Mouse (Mus musculus) hindbrain, embryonic 13.5 days (tissue): ENCODE measurements around the gene Krtap13. TPM values are rescaled to one million over a fixed set of nuclear protein-coding genes. Genes with fewer than 3 reads are reported as not detected.
"Not testable (repeated sequence)": the region's sequence is repeated elsewhere in the genome, so short reads cannot be mapped to it uniquely, and the experiment has no call there.

ENCODE experiments used
- ATAC-seq: fragments of 200-750 bp; cut with Nextera tagmentation; 2 replicates; pipeline ENCODE4 v1.8.0; 2017; ENCODE audit warnings: moderate TSS enrichment; ENCODE audit not compliant: low FRiP score
- H3K27ac ChIP-seq: fragments of 300-500 bp; sonication (generic); 2 replicates; pipeline ENCODE4 v1.5.1; 2015; ENCODE audit warnings: inconsistent platforms, mild to moderate bottlenecking, moderate library complexity
- H3K27me3 ChIP-seq: fragments of 300-500 bp; sonication (generic); 2 replicates; pipeline ENCODE4 v1.6.1; 2015; ENCODE audit warnings: mild to moderate bottlenecking, inconsistent platforms
- H3K36me3 ChIP-seq: fragments of 300-500 bp; sonication (generic); 2 replicates; pipeline ENCODE4 v1.6.1; 2015; ENCODE audit warnings: mild to moderate bottlenecking, inconsistent platforms
- H3K4me1 ChIP-seq: fragments of 300-500 bp; sonication (generic); replicated peaks from 2 replicates; pipeline ENCODE4 v1.6.1; 2015; ENCODE audit warnings: inconsistent platforms
- H3K4me2 ChIP-seq: fragments of 300-500 bp; sonication (generic); 2 replicates; pipeline ENCODE4 v1.6.1; 2015; ENCODE audit warnings: inconsistent platforms, mild to moderate bottlenecking, moderate library complexity
- H3K4me3 ChIP-seq: fragments of 300-500 bp; sonication (generic); 2 replicates; pipeline ENCODE4 v1.5.1; 2015; ENCODE audit warnings: mild to moderate bottlenecking, inconsistent platforms
- H3K9ac ChIP-seq: fragments of 300-500 bp; sonication (generic); 2 replicates; pipeline ENCODE4 v1.6.1; 2015; ENCODE audit warnings: mild to moderate bottlenecking, inconsistent platforms
- H3K9me3 ChIP-seq: fragments of 300-500 bp; sonication (generic); 2 replicates; pipeline ENCODE4 v1.6.1; 2016; ENCODE audit warnings: inconsistent platforms
- WGBS: fragments of 180-500 bp; shearing (Covaris S2); methylation state at CpG from one replicate; pipeline ENCODE4 v1.1.7; 2015; 5-methylcytosine and 5-hydroxymethylcytosine counted together
- polyA plus RNA-seq: library from polyadenylated mRNA; unstranded; fragments of >200 nt; fragmentation: Nextera tagmentation; extraction: Ambion mirVana; gene quantifications from 2 replicates; pipeline ENCODE4 v1.2.1, GENCODE M21; 2015

The Krtap13 gene
- polyA plus RNA-seq, result not detected in 2 replicates

DNA sequence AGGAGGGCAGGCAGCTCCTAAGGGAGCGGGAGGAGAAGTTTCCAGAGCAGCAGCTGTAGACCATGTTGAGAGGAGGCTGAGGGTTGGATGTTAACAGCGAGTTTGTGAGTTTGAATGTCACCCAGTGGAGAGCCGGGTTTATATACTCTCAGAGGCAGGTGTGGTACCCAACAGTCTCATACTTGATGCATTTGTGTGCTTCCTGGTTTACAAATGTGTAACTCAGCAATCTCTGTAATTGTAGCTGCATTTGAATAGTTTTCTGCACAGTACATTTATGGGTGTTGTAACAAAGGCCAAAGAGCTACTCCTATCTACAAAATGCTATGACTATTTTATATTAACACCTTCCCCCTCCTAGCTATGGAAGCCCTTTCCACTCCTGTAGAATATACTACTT, at the start of gene Krtap13:
Gene Krtap13, minus strand, starts transcription at position 101 of the 400 bp plus-strand sequence.
- not testable (repeated sequence) for H3K27me3 ChIP-seq, H3K4me3 ChIP-seq, H3K36me3 ChIP-seq, H3K9ac ChIP-seq, H3K9me3 ChIP-seq, H3K27ac ChIP-seq, ATAC-seq, H3K4me2 ChIP-seq, H3K4me1 ChIP-seq
- 93% methylated on average over 3 of the region's 3 CpGs for WGBS

GRCm38 (mm10) chr16:88786786-88787185, 35.4 kb upstream of the Krtap13 start:
- 81% methylated on average over 2 of the region's 2 CpGs for WGBS
- no peaks in the 10 kb centered on the region for H3K36me3 ChIP-seq
- no peak overlapping the region for H3K27ac ChIP-seq
- H3K27me3 ChIP-seq, result no peaks in the 10 kb centered on the region
- H3K9ac ChIP-seq, result no peak overlapping the region
- no peak overlapping the region for H3K4me3 ChIP-seq
- no peak for ATAC-seq
- H3K4me2 ChIP-seq, result no peak overlapping the region
- H3K9me3 ChIP-seq, result no peaks in the 10 kb centered on the region
- no peaks in the 10 kb centered on the region for H3K4me1 ChIP-seq

DNA sequence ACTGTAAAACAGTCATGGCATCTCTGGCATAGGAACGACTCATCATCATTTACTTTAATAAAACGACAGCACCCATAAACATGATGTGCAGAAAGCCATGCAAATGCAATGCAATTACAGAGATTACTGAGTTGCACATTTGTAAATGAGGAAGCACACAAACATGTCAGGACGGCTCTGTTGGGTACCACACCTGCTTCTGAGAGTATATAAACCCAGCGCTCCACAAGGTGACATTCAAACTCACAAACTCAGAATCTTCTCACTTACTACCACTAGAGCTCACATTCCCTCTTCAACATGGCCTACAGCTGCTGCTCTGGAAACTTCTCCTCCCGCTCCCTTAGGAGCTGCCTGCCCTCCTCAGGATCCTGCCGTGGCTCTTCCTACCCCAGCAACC, 26.2 kb upstream of the Krtap13 start, which contains the start of gene Gm5965:
Gene Gm5965, plus strand, starts transcription at position 301 of the 400 bp plus-strand sequence.
- Histone ChIP-seq H3K36me3 (no peaks in the 10 kb centered on the region), H3K9ac (no peak within 1 kb of the TSS), H3K4me1 (no peaks in the 10 kb centered on the region), H3K4me3 (no peak within 1 kb of the TSS), H3K27me3 (no peaks in the 10 kb centered on the region), H3K9me3 (no peaks in the 10 kb centered on the region), H3K27ac (no peak within 1 kb of the TSS), H3K4me2 (no peak within 1 kb of the TSS)
- WGBS, result 89% methylated on average over 6 of the region's 6 CpGs
- ATAC-seq, result no peak

GRCm38 (mm10) chr16:88774106-88774505, 22.7 kb upstream of the Krtap13 start, which contains the start of gene 2310057N15Rik:
Gene 2310057N15Rik, minus strand, starts transcription at chr16:88774206.
- H3K36me3 ChIP-seq, result no peaks in the 10 kb centered on the region
- H3K9me3 ChIP-seq, result no peaks in the 10 kb centered on the region
- 87% methylated on average over 2 of the region's 2 CpGs for WGBS
- H3K27me3 ChIP-seq, result no peaks in the 10 kb centered on the region
- no peak within 1 kb of the TSS for H3K4me2 ChIP-seq
- no peak for ATAC-seq
- H3K4me1 ChIP-seq, result no peaks in the 10 kb centered on the region
- H3K4me3 ChIP-seq, result no peak within 1 kb of the TSS
- no peak within 1 kb of the TSS for H3K9ac ChIP-seq
- no peak within 1 kb of the TSS for H3K27ac ChIP-seq

GRCm38 (mm10) chr16:88758547-88758946, 7.1 kb upstream of the Krtap13 start, which contains the start of gene 2310034C09Rik:
Gene 2310034C09Rik, plus strand, starts transcription at chr16:88758847.
- not testable (repeated sequence) for H3K9me3 ChIP-seq, H3K36me3 ChIP-seq, H3K4me3 ChIP-seq, H3K9ac ChIP-seq, H3K4me1 ChIP-seq, H3K27ac ChIP-seq, H3K4me2 ChIP-seq, ATAC-seq, H3K27me3 ChIP-seq
- 81% methylated on average over 3 of the region's 3 CpGs for WGBS

GRCm38 (mm10) chr16:88747943-88748342, 3.5 kb downstream of the Krtap13 start:
- 73% methylated on average over 4 of the region's 4 CpGs for WGBS
- H3K27ac ChIP-seq, result no peak overlapping the region
- no peaks in the 10 kb centered on the region for H3K4me1 ChIP-seq
- no peaks in the 10 kb centered on the region for H3K27me3 ChIP-seq
- no peaks in the 10 kb centered on the region for H3K36me3 ChIP-seq
- no peaks in the 10 kb centered on the region for H3K9me3 ChIP-seq
- no peak overlapping the region for H3K4me3 ChIP-seq
- H3K4me2 ChIP-seq, result no peak overlapping the region
- no peak overlapping the region for H3K9ac ChIP-seq
- ATAC-seq, result no peak

- no peaks in the 10 kb centered on the region for H3K36me3 ChIP-seq
- H3K4me2 ChIP-seq, result no peak overlapping the region
- no peaks in the 10 kb centered on the region for H3K9me3 ChIP-seq
- 74% methylated on average over 4 of the region's 4 CpGs for WGBS
- H3K27me3 ChIP-seq, result no peaks in the 10 kb centered on the region
- no peak overlapping the region for H3K27ac ChIP-seq
- no peaks in the 10 kb centered on the region for H3K4me1 ChIP-seq
- no peak overlapping the region for H3K9ac ChIP-seq
- ATAC-seq, result no peak
- no peak overlapping the region for H3K4me3 ChIP-seq
Observed at GRCm38 (mm10) chr16:88744750-88745340, 6.6 kb downstream of the Krtap13 start.

DNA sequence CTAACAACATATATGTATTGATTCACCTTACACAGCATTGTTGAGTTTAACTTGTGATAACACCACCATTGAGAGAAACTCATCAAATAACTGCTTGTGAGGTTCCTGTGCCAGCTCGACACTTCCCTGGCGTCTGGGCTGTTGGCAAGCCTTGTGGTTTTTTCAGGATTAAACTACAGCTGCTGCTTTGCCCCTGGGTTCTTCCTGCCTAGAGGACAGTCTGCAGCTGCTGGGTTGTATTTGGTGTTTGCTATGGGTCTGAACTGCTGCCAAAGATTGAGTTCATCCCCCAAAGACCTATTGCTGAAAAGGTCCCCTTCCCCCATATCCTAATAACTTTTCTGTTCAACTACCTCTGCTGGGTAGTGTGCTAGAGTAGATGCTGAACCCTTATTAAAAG, 16.0 kb downstream of the Krtap13 start:
- Histone ChIP-seq H3K9me3 (no peaks in the 10 kb centered on the region), H3K27me3 (no peaks in the 10 kb centered on the region), H3K27ac (no peak overlapping the region), H3K9ac (no peak overlapping the region), H3K4me2 (no peak overlapping the region), H3K36me3 (no peaks in the 10 kb centered on the region), H3K4me3 (no peak overlapping the region), H3K4me1 (no peaks in the 10 kb centered on the region)
- no peak for ATAC-seq
- WGBS, result 71% methylated on average over 2 of the region's 2 CpGs

GRCm38 (mm10) chr16:88728812-88729275, 22.6 kb downstream of the Krtap13 start, which contains the start of gene Krtap13-1:
Gene Krtap13-1, plus strand, starts transcription at chr16:88728862.
- no peak within 1 kb of the TSS for H3K4me3 ChIP-seq
- no peak within 1 kb of the TSS for H3K4me2 ChIP-seq
- no peaks in the 10 kb centered on the region for H3K9me3 ChIP-seq
- ATAC-seq, result no peak
- no peak within 1 kb of the TSS for H3K9ac ChIP-seq
- no peak within 1 kb of the TSS for H3K27ac ChIP-seq
- no peaks in the 10 kb centered on the region for H3K4me1 ChIP-seq
- WGBS, result 81% methylated on average over 4 of the region's 4 CpGs
- no peaks in the 10 kb centered on the region for H3K27me3 ChIP-seq
- no peaks in the 10 kb centered on the region for H3K36me3 ChIP-seq

- ATAC-seq, result no peak
- Histone ChIP-seq H3K27ac (no peak overlapping the region), H3K4me1 (0 out of 2 replicates have a peak, but pooled peaks cover 3% of the 10 kb centered on the region), H3K4me2 (no peak overlapping the region), H3K9ac (no peak overlapping the region), H3K36me3 (no peaks in the 10 kb centered on the region), H3K4me3 (no peak overlapping the region), H3K27me3 (no peaks in the 10 kb centered on the region), H3K9me3 (no peaks in the 10 kb centered on the region)
- WGBS, result 22% methylated on average over 1 of the region's 1 CpGs
Observed at GRCm38 (mm10) chr16:88720031-88720430, 31.4 kb downstream of the Krtap13 start.

GRCm38 (mm10) chr16:88716549-88716948, 34.9 kb downstream of the Krtap13 start:
- H3K4me1 ChIP-seq, result no peaks in the 10 kb centered on the region
- H3K9me3 ChIP-seq, result no peaks in the 10 kb centered on the region
- no peaks in the 10 kb centered on the region for H3K36me3 ChIP-seq
- H3K27ac ChIP-seq, result no peak overlapping the region
- H3K9ac ChIP-seq, result no peak overlapping the region
- no peak overlapping the region for H3K4me3 ChIP-seq
- H3K4me2 ChIP-seq, result no peak overlapping the region
- no peaks in the 10 kb centered on the region for H3K27me3 ChIP-seq
- no peak for ATAC-seq

DNA sequence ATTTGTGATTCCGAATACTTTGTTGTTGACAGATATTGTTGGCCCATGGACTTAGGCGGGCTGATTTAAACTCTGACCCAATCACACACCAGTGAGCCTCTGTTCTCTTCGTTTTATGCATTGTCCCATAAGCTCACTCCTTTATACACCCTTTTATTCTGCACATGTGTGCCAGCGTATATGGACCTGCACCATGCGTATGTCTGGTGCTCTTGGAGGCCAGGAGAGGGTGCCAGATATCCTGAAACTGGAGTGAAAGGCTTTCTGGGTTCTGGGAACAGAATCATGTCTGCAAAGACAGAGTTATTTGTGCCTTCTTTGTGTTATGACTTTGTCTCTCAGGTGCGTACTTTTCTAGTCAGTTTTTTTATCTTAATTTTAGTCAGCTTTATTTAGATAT, 40.2 kb downstream of the Krtap13 start:
- no peak overlapping the region for H3K9ac ChIP-seq
- no peaks in the 10 kb centered on the region for H3K36me3 ChIP-seq
- no peaks in the 10 kb centered on the region for H3K4me1 ChIP-seq
- H3K4me3 ChIP-seq, result no peak overlapping the region
- 87% methylated on average over 6 of the region's 6 CpGs for WGBS
- H3K4me2 ChIP-seq, result no peak overlapping the region
- ATAC-seq, result no peak
- no peaks in the 10 kb centered on the region for H3K9me3 ChIP-seq
- no peaks in the 10 kb centered on the region for H3K27me3 ChIP-seq
- H3K27ac ChIP-seq, result no peak overlapping the region

DNA sequence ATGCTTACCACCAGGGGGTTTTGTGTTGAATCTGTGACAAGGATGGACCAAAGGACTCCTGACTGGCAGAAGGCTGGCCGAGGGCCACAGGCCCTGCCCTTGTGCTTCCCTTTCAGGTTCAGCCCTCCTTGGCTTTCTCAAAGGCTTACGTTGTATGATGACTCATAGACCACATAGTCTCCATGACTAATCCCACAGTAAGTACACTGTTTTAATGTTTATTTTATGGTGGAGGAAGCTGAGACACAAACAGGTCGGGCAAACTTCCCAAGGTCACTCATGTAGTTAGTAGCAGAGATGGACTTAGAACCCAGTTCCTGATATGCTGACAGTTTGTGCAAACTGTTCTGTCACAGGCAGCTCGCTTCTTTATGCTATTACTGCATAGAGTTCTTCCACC, 40.7 kb downstream of the Krtap13 start:
- Histone ChIP-seq H3K4me2 (no peak overlapping the region), H3K9ac (no peak overlapping the region), H3K4me1 (no peaks in the 10 kb centered on the region), H3K36me3 (no peaks in the 10 kb centered on the region), H3K27ac (no peak overlapping the region), H3K4me3 (no peak overlapping the region), H3K9me3 (no peaks in the 10 kb centered on the region), H3K27me3 (no peaks in the 10 kb centered on the region)
- WGBS, result 82% methylated on average over 4 of the region's 4 CpGs
- no peak for ATAC-seq
